Mouse (Mus musculus): ENCODE measurements around the gene Herc3. TPM values are rescaled to one million over a fixed set of nuclear protein-coding genes. Genes with fewer than 3 reads are reported as not detected.

The Herc3 gene
- total and polyA plus RNA-seq, 3 experiments = 27.4 to 54.3 (median 27.6) TPM

- Histone ChIP-seq H3K27me3 (ENCODE audit: control insufficient read depth, insufficient read depth, low read length) (no peaks in the 10 kb centered on the region), H3K4me3 (no peak overlapping the region), H3K9ac (ENCODE audit: low read depth, low read length) (no peak overlapping the region), H3K27ac (no peak overlapping the region), H3K4me1 (ENCODE audit: control insufficient read depth, insufficient read depth, low read length) (peaks cover 3% of the 10 kb centered on the region; the same call in 1 of the 2 replicates), H3K79me2 (replicated peaks; ENCODE audit: control insufficient read depth, insufficient read depth, low read length) (no peaks in the 10 kb centered on the region), H3K36me3 (ENCODE audit: control insufficient read depth, insufficient read depth, low read length) (peaks cover 4% of the 10 kb centered on the region; the same call in 1 of the 2 replicates)
- intact Hi-C loops (cut with DNase I) = no loop called here
- DNase-seq = no peak
- TF ChIP-seq POLR2A (IDR thresholded peaks at IDR 0.05; ENCODE audit: insufficient read depth, low read depth, low read length) = no peak
- no peak for TF ChIP-seq EP300 (IDR thresholded peaks at IDR 0.05; ENCODE audit: insufficient read depth, low read depth, low read length)
- TF ChIP-seq CTCF (IDR thresholded peaks at IDR 0.05) = no peak
- 52% methylated on average over 12 of the region's 12 CpGs for WGBS
These were observed 134.0 kb downstream of the Herc3 start for GRCm38 (mm10) chr6:58965071-58965831.

DNA sequence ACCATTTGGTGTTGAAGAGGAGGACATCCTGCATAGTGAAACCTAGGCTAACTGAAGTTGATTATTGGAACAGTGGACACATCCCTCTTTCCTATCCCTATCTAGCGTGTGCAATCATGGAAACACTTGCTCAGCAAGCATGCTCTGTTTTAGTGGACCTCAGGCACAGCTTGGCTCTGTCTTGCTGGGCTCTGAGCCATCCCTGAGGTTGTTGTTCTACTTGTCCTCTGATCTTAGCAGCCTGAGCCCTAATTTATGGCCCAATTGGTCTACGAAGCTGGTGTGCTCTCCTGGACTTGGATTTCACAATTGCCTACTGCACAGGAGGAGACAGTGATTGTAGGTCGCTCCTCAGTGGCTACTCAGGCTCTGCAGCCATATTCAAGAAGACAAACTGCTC lies 137.0 kb downstream of the Herc3 start:
- WGBS = 61% methylated on average over 3 of the region's 3 CpGs
- Histone ChIP-seq H3K4me1 (ENCODE audit: control insufficient read depth, insufficient read depth, low read length) (peaks cover 3% of the 10 kb centered on the region; the same call in 1 of the 2 replicates), H3K27ac (no peak overlapping the region), H3K4me3 (no peak overlapping the region), H3K36me3 (ENCODE audit: control insufficient read depth, insufficient read depth, low read length) (peaks cover 4% of the 10 kb centered on the region; the same call in 1 of the 2 replicates), H3K9ac (ENCODE audit: low read depth, low read length) (no peak overlapping the region), H3K27me3 (ENCODE audit: control insufficient read depth, insufficient read depth, low read length) (no peaks in the 10 kb centered on the region), H3K79me2 (replicated peaks; ENCODE audit: control insufficient read depth, insufficient read depth, low read length) (no peaks in the 10 kb centered on the region)
- intact Hi-C loops (cut with DNase I) = no loop called here
- DNase-seq = peak in 1 of 2 experiments; percentile 27
- TF ChIP-seq POLR2A (IDR thresholded peaks at IDR 0.05; ENCODE audit: insufficient read depth, low read depth, low read length) = no peak
- no peak for TF ChIP-seq EP300 (IDR thresholded peaks at IDR 0.05; ENCODE audit: insufficient read depth, low read depth, low read length)
- no peak for TF ChIP-seq CTCF (IDR thresholded peaks at IDR 0.05)

Other genes starting within 250 kb of the Herc3 start
- 10 to 100 TPM; 27.4 to 30.7 TPM for gene Abcg2, start 246.9 kb upstream of the Herc3 start, total RNA-seq (2021)
- 12.8 and 19.4 TPM in 2 replicates for gene Abcg2, start 246.9 kb upstream of the Herc3 start, polyA plus RNA-seq (2012; rRNA removed)
- 1 to 10 TPM in 1 of 2 experiments, under 1 TPM in 1; 0.63 to 1.6 TPM for gene Nap1l5, start 75.6 kb downstream of the Herc3 start, total RNA-seq (2021)
- gene Nap1l5, start 75.6 kb downstream of the Herc3 start, polyA plus RNA-seq (2012; rRNA removed) = 0.78 and 1.4 TPM in 2 replicates
- 10 to 100 TPM; 16.4 to 26.5 TPM for gene Fam13a, start 193.1 kb downstream of the Herc3 start, total RNA-seq (2021)
- gene Fam13a, start 193.1 kb downstream of the Herc3 start, polyA plus RNA-seq (2012; rRNA removed) = 5.1 and 6.6 TPM in 2 replicates